Mouse (Mus musculus) myocyte (in vitro differentiated cells): ENCODE data around the gene Olfr319.

Source experiments
- POLR2A ChIP-seq: IDR thresholded peaks from one replicate; pipeline ENCODE4 v1.6.1; 2011; ENCODE audit warnings: low read depth, mild to moderate bottlenecking, control low read depth, moderate library complexity; ENCODE audit not compliant: insufficient read length
- POLR2AphosphoS2 ChIP-seq: IDR thresholded peaks from one replicate; pipeline ENCODE4 v1.6.1; 2011; ENCODE audit warnings: low read depth, control low read depth; ENCODE audit not compliant: insufficient read length
- SRF ChIP-seq: IDR thresholded peaks from one replicate; pipeline ENCODE4 v1.6.1; 2011; ENCODE audit warnings: low read depth; ENCODE audit not compliant: control insufficient read depth, insufficient read length

DNA sequence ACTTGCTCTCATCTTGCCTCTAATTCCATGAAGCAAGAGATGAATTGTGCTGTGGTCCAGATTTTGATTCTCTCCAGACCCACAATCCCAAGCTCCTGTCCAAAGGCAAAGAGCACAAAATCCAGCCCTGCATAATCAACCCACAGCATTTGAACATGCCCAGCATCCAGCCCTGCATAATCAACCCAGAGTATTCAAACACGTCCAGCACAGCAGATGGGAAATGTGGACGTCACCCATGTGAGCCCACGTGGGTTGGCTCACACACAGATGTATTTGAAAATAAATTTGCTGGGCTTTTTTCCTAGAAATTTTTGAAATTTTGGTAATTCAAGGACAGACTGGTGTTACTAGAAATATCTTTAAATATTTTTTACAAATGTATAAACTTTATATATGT lies 34.4 kb downstream of the Olfr319 start:
- no peak for TF ChIP-seq SRF
- TF ChIP-seq POLR2AphosphoS2 = no peak
- no peak for TF ChIP-seq POLR2A
